Mouse (Mus musculus) adrenal gland, postnatal 25 days (tissue): ENCODE results near the gene Zfp646. TPM values are rescaled to one million over a fixed set of nuclear protein-coding genes. Genes with fewer than 3 reads are reported as not detected.

Experiments
- DNase-seq: peaks from one replicate; pipeline ENCODE4 v3.0.0; 2021; ENCODE audit warnings: mixed read lengths
- total RNA-seq: library from RNA; stranded (reverse); gene quantifications from 2 replicates; pipeline ENCODE4 v1.2.3, GENCODE M21; 2021

The Zfp646 gene
- total RNA-seq, 1 experiment from 2014 or later = 42.2 TPM

DNA sequence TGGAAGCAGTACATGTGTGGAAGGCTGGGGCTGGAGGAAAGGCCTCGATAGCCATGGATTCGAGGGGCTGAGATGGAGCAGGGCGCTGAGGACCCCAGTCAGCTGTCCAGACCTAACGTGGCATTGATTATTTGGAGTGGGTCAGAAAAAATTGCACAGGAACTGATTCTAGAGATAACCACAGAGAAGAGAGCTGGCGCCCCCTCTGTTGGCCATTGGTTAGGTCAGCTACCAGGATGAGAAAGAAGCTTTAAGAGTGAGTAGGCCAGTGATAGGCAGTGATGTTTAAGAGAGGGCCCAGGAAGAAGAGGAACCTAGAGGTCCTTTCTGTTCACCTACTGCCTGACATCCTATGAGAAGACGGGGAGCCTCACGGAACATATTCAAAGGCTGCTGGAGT is 43.3 kb downstream of the Zfp646 start:
- no peak for DNase-seq

DNA sequence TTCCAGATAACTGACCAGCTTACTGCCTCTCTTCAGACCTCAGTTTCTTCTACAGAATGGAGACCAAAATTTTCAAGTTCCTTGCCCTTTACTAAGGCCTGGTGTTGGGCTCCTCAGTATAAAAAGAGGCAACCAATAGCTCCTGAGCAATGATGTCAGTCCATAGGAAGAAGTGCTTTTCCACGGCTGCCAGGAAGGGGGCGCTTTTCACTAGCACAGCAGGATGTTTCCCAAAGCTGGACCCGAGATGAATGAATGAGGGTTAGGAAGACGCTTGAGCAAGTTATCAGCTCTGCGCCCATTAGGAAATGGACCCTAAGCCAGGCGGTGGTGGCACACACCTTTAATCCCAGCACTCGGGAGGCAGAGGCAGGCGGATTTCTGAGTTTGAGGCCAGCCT is 45.5 kb downstream of the Zfp646 start:
- no peak for DNase-seq

- no peak for DNase-seq
Observed at GRCm38 (mm10) chr7:127922451-127923275, 46.6 kb downstream of the Zfp646 start.

GRCm38 (mm10) chr7:127923714-127924113 is 47.7 kb downstream of the Zfp646 start:
- DNase-seq = no peak

DNA sequence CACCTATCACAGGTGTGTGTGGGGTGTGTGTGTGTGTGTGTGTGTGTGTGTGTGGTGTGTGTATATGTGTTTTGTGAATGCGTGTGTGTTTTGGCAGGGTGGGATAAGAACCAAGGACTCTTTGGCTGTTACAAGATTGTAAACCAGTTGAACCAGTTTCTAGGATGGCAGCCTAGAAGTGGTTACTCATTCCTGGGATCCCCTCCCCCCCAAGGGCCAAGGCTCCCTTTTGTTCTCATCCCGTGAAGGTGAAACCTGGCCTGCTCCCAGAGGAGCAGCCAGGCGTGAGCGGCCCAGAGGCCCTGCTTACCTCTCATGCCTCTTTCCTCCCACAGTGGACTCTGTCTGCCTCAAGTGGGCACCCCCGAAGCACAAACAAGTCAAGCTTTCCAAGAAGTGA is 49.2 kb downstream of the Zfp646 start:
- no peak for DNase-seq

DNA sequence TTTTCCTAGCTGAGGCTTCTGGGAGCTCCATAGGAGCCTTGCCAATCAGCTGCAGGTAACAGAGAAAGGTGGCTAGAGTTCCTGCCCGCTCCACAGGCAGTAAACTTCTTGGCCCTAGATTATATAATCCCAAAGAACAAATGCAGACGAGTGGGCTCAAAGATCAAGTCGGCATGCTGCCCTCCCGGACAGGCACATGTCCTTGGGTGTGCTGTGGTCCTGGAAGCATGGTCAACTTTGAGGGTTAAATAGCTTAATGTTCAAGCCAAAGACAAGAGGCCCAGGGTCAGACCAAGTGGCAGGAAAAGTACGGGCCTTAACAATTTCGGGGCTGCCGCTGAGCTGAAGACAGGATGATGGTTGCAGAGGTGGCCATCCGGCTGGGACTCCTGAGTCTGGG is 50.0 kb downstream of the Zfp646 start:
- DNase-seq = no peak

DNA sequence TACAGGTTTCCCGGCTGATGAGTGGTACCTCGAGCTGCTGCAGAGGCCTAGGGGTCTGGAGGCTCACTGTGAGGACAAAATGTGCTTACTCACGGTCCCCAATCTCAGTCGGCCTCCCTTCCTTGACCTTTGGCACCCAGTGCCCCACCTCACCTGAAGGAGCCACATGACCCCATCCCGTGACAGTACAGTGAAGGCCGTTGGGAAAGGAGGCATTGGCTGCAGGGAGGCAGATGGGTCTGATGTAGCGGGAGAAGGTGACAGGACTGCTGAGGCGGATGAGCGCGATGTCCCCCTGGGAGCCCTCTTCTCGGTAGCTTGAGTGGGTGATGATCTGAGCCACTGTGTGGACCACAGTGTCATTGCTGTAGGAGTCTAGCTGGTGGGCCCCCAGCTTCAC is 50.8 kb downstream of the Zfp646 start:
- DNase-seq = no peak

- no peak for DNase-seq
Observed at GRCm38 (mm10) chr7:127927726-127928125, 51.7 kb downstream of the Zfp646 start.

- DNase-seq = no peak
Observed at GRCm38 (mm10) chr7:127928596-127928995, 52.6 kb downstream of the Zfp646 start.

DNA sequence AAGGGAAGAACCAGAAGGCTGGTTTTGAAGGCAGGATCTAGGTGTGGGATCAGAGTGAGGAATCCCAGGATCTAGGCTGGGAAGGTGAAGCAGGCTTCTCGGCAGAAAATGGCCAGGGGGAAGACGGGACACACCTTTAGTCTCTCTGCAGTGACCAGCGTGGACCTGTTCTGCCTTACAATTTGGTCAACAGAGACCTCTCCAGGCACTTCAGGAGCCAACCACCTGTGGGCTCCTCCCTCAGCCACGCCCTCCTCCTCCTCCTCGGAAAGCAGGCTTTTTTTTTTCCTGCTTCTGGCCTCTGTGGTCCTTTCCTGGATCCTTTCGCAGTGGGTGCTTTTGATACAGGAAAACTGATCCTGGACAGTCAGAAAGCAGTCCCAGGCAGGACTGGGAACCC is 53.9 kb downstream of the Zfp646 start, which contains the start of gene Prss8:
Gene Prss8, minus strand, starts transcription at position 182 of the 400 bp plus-strand sequence.
- no peak for DNase-seq

GRCm38 (mm10) chr7:127930636-127931035 is 54.6 kb downstream of the Zfp646 start:
- no peak for DNase-seq

DNA sequence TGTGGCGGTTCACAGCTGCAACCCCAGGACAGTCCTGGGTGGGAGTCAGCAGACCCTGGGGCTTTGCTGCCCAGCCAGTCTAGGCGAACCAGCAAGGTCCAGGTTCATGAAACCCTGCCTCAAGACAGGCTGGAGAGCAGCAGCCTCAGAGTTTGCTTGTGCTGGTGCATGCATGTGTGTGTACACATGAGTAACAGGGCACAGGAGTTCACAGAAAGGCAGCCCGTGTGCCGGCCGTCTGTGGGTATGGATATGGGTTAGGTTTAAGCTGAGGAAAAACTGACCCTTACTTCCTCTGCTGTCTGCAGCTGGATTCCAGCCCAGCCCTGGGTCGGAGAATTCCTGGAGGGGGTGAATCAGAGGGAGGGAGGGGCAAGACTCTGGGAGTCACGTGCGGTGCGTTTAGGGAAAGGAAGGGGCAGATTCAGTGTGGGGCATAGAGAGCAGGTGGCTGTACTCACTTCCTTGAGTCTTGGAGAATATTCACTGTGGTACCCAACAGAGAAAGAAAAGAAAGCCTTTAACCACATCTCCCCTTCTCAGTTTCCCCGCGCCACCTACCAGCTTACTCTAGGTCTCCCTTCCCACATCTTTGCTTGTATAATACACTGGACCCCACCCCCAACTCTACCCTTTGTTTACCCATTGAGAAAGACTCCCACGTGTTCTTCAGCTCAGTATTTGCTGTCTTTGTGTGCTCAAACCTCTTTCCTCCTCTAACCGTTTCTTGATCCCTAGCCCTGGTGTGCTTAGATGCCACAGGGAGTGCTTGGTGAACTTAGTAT is 55.5 kb downstream of the Zfp646 start:
- DNase-seq = peak; percentile 67

DNA sequence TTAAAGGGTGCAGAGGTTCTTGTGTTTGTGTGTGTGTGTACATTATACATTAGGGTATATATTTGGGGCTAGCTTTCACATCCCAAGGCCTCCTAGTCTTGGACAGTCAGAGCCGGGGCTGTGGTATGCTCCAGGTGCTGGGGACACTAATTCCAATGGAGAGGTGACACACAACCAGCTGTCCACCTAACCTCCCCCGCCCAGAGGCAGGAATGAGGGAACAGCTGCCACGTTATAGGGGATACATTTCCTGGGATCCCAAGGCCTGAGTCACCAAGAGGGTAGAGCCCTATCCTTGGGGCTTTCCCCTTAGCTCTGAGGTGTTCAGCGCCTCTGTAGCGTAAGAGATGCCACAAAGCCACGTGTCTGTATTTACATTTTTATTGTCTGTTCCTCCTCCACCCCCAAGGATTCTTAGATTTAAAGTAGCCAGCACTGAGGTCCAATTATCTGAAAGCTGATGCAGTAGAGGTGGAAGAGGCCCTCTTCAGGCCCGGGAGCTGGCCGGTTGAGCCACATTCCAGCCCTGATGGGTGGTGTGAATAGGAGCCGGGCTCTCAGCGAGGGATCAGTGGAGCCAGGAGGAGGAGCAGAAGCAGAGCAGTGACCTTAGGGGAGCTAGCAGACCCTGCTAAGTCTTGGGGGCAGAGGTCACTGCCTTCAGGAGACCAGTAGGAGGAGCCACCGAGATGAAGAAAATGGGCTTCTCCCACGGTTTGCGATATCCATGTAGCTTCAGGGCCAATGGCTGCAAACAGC is 56.4 kb downstream of the Zfp646 start:
- no peak for DNase-seq

GRCm38 (mm10) chr7:127934075-127934474 is 58.1 kb downstream of the Zfp646 start:
- DNase-seq = no peak

DNA sequence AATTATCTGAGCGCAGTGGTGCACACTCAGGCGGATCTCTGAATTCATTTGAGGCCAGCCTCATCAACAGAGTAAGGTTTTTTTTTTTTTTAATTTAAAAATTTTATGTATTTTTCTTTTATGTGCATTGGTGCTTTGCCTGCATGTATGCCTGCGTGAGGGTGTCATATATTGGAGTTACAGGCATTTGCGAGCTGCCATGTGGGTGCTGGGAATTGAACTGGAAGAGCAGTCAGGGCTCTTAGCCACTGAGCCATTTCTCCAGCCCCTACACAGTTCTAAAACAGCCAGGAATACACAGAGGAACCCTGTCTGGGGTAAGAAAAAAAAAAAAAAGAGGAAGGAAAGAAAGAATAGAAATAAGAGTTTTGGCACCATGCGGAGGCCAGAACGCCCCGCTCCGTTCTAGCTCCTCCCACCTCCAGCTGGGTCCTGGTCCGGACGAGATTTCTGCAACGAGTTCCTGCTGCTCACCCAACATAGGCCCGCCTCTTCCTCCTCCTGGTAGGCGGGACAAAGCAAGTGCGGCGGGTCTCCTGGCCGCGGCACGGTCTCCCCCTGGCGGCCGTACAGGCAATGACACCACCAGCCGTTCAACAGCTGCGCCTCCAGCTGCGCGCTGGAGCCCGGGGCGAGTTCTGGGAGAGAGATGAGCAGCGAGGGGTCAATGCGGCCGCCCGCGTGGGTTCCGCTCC is 59.2 kb downstream of the Zfp646 start:
- DNase-seq = peak; percentile 94

Other genes starting within 250 kb of the Zfp646 start
- gene Bcl7c, start 167.3 kb upstream of the Zfp646 start, total RNA-seq = 64.9 and 114 TPM in 2 replicates
- gene Ctf1, start 163.5 kb upstream of the Zfp646 start, total RNA-seq = 2.5 and 2.6 TPM in 2 replicates
- gene Ctf2, start 144.1 kb upstream of the Zfp646 start, total RNA-seq = not detected in 2 replicates
- gene Fbxl19, start 131.7 kb upstream of the Zfp646 start, total RNA-seq = 18.3 and 18.5 TPM in 2 replicates
- gene Orai3, start 106.4 kb upstream of the Zfp646 start, total RNA-seq = 31.5 and 37.2 TPM in 2 replicates
- gene Setd1a, start 99.6 kb upstream of the Zfp646 start, total RNA-seq = 36.9 and 49.8 TPM in 2 replicates
- 4.4 and 6.9 TPM in 2 replicates for gene Gm49388, start 90.6 kb upstream of the Zfp646 start, total RNA-seq
- gene Hsd3b7, start 75.6 kb upstream of the Zfp646 start, total RNA-seq = 49.1 and 66.2 TPM in 2 replicates
- gene Stx4a, start 51.9 kb upstream of the Zfp646 start, total RNA-seq = 101 and 122 TPM in 2 replicates
- 4.2 and 8.0 TPM in 2 replicates for gene Stx1b, start 51.7 kb upstream of the Zfp646 start, total RNA-seq
- gene Zfp668, start 607 bp downstream of the Zfp646 start, total RNA-seq = 9.3 and 11.3 TPM in 2 replicates
- gene Prss53, start 14.7 kb downstream of the Zfp646 start, total RNA-seq = 1.2 and 2.2 TPM in 2 replicates
- gene Gm21974, start 19.2 kb downstream of the Zfp646 start, total RNA-seq = not detected in 2 replicates
- gene Vkorc1, start 19.4 kb downstream of the Zfp646 start, total RNA-seq = 69.5 and 76.6 TPM in 2 replicates
- gene Bckdk, start 27.9 kb downstream of the Zfp646 start, total RNA-seq = 119 and 123 TPM in 2 replicates
- gene Kat8, start 36.3 kb downstream of the Zfp646 start, total RNA-seq = 30.0 and 32.6 TPM in 2 replicates
- 0.15 TPM in 1 of 2 replicates, not detected in the other for gene Prss8, start 53.9 kb downstream of the Zfp646 start, total RNA-seq
- gene Prss36, start 70.5 kb downstream of the Zfp646 start, total RNA-seq = 4.4 and 9.7 TPM in 2 replicates
- 189 and 309 TPM in 2 replicates for gene Fus, start 91.2 kb downstream of the Zfp646 start, total RNA-seq
- gene Pycard, start 117.6 kb downstream of the Zfp646 start, total RNA-seq = 2.8 and 5.5 TPM in 2 replicates
- 0.24 TPM in 1 of 2 replicates, not detected in the other for gene Trim72, start 127.7 kb downstream of the Zfp646 start, total RNA-seq
- 2.5 and 2.9 TPM in 2 replicates for gene Itgam, start 186.4 kb downstream of the Zfp646 start, total RNA-seq
- gene Gm49368, start 186.5 kb downstream of the Zfp646 start, total RNA-seq = not detected in 2 replicates